Mouse (Mus musculus): ENCODE data around the gene Stk11. TPM values are rescaled to one million over a fixed set of nuclear protein-coding genes. Genes with fewer than 3 reads are reported as not detected.
"Not testable (repeated sequence)": the region's sequence is repeated elsewhere in the genome, so short reads cannot be mapped to it uniquely, and the experiment has no call there.

Stk11 gene
- polyA plus RNA-seq, 1 experiment from 2014 or later, result 16.6 TPM

DNA sequence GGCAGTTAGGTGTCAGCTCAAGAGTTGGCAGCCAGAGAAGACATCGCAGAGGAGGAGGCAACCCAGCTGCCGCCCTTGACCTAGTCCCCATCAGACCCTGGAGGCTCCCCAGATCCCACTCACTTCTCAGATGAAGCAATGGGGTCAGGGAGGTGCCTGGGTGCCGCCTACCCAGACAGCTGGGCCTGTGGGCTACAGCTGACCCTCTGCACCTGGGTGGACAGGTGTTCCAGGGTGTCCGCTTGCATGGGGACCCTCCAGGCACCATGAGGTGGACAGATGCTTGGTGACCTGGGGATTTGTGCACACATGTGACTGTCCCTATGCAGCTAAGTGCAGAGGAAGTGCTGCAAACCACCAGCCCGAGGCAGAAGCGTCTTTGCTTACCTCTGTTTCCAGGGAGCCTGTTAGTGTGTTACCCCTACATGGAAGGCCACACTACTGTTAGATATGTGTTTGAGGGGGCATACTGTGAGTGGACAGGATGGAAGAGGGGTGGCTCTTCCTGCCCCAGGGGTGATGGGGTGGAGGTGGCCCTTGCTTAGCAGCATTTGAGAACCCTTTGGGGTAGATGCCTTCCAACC, 47.2 kb downstream of the Stk11 start:
- no peaks in the 10 kb centered on the region for H3K9me3 ChIP-seq
- peaks cover 86% of the 10 kb centered on the region for H3K4me1 ChIP-seq
- peak overlapping the region; percentile 92 for H3K27ac ChIP-seq
- no peak overlapping the region for H3K4me2 ChIP-seq
- ATAC-seq (ENCODE audit: insufficient number of reproducible peaks, low FRiP score, low TSS enrichment, low read depth), result no peak
- no peak overlapping the region for H3K4me3 ChIP-seq
- no peak overlapping the region for H3K9ac ChIP-seq
- H3K36me3 ChIP-seq, result no peaks in the 10 kb centered on the region
- no peaks in the 10 kb centered on the region for H3K27me3 ChIP-seq
- WGBS, result 63% methylated on average over 6 of the region's 6 CpGs

DNA sequence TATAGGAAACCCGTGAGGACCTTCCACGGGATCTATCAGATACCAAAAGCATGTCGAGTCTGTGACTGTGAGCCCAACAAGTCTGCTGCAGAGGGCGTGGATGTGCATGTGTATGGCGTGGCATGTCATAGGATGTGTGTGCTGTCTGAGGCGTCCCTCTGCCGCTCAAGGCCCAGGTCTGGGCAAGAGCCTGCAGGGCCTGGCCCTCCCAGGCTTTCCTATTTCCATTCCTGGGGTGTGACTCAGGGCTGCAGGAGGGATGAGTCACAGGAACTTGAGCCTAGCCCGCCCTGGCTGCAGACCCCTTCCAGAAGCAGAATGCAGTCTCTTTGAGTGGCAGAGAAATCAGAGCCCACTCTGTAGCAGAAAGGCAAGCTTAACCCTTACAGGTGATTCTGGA, 48.1 kb downstream of the Stk11 start:
- Histone ChIP-seq H3K36me3 (no peaks in the 10 kb centered on the region), H3K4me1 (peaks cover 82% of the 10 kb centered on the region), H3K4me2 (no peak overlapping the region), H3K4me3 (no peak overlapping the region), H3K9ac (no peak overlapping the region), H3K9me3 (no peaks in the 10 kb centered on the region), H3K27ac (peak overlapping the region; percentile 92), H3K27me3 (no peaks in the 10 kb centered on the region)
- ATAC-seq (ENCODE audit: insufficient number of reproducible peaks, low FRiP score, low TSS enrichment, low read depth), result no peak
- 57% methylated on average over 8 of the region's 8 CpGs for whole genome bisulfite sequencing

DNA sequence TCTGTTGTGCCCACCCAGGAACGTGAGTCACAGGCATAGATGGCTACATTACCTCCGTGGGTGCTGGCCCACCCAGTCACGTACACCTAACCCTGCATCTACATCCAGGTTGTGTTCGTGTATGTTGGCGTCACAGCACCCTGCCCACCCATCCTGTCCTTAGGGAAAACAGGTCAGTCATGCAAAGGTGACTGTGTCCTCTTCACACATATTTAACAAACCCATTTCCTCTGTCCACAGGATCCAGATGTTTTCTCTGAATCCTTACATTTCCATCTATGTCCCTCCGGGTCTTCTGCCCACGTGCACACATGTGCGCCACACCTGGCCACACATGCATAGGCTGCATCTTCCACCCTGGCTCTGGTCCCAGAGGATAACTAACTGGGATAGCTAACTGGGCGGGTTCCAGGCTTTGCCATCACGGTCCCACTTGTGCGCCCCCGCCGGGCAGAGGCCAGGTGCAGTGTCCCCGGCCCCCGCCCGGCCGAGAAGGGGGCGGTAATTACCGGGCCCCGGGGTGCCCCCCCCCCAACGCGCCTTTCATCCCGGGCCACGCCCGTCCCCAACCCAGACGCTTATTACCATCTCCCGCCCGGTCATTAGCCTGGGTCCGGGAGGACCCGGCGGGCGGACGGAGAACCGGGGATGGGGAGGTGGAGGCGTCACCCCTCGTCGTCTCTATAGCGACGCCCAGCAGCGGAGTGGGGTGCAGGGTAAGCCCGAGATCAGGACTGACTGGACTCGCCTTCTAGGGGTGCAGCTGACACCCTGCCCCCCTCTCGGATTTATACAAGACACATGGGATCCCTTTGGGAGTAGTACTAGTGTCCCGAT, 48.8 kb downstream of the Stk11 start:
- ATAC-seq (ENCODE audit: insufficient number of reproducible peaks, low FRiP score, low TSS enrichment, low read depth), result no peak
- WGBS, result 6% methylated on average over 44 of the region's 44 CpGs
- H3K27me3 ChIP-seq, result no peaks in the 10 kb centered on the region

DNA sequence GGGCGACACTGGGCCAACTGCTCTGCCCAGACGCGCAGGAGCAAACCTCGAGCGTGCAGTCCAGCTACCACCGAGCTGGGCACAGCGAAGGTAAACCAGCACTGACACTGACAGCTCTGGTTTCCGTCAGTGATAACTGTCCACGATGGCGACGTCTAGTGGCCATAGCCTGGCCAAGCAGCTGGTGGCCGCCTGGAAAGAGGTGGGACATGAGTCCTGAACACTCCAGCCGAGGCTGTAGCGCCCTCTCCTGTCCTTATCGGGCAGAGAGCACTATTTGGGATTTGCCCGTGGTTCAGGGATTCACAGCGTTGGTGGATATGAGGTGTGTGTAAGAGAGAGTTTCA, 49.4 kb downstream of the Stk11 start:
- WGBS, result under 1% methylated on average over 17 of the region's 17 CpGs
- no peaks in the 10 kb centered on the region for H3K27me3 ChIP-seq
- H3K4me3 ChIP-seq, result peak overlapping the region; percentile 41
- H3K27ac ChIP-seq, result peak overlapping the region; percentile 92
- peak overlapping the region; percentile 27 for H3K9ac ChIP-seq
- peaks cover 4% of the 10 kb centered on the region for H3K36me3 ChIP-seq
- peaks cover 82% of the 10 kb centered on the region for H3K4me1 ChIP-seq
- no peaks in the 10 kb centered on the region for H3K9me3 ChIP-seq
- H3K4me2 ChIP-seq, result peak overlapping the region; percentile 94
- peak; percentile 11; the same call in 1 of the 2 replicates for ATAC-seq (ENCODE audit: insufficient number of reproducible peaks, low FRiP score, low TSS enrichment, low read depth)

More for the DNA sequence above, 48.8 kb downstream of the Stk11 start:
- Histone ChIP-seq H3K4me2 (peak overlapping the region; percentile 94), H3K27ac (peak overlapping the region; percentile 92), H3K4me1 (peaks cover 82% of the 10 kb centered on the region), H3K36me3 (no peaks in the 10 kb centered on the region), H3K9me3 (no peaks in the 10 kb centered on the region), H3K4me3 (peak overlapping the region; percentile 41), H3K9ac (peak overlapping the region; percentile 27)

DNA sequence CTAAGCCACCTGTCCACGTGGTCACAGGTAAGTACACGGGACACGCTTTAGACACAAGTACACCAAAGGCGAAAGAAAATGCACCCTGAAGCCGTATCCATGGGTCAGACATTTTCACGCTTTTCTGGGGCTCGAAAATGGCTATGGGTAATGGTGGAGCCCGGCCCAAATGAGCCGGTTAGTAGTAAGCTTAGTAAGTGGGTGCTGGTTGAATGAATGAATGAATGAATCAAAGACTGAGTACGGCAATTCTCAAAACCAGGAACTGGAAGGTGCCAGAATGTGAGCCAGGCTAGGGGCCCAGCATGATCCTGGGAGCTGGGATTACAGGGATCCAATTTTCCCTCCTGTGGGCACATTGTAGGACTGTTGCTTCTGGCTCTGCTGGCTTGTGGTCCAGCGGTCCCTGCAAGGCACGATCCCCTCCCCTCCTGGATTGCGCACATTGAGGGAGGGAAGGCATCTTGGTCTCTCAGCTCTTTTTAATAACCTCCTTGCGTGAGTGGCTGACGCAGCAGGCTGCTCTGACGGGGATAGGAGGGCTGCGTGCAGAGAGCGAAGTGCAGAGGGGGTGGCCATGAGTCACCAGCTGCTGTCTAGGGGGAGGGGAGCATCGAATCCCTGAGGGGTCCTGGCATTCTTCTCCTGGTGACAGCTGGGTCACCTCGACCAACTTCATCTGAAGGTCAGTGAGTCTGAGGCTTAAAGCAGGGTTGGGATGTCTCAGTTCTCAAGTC, 50.0 kb downstream of the Stk11 start, which contains the start of gene Cirbp:
Gene Cirbp, plus strand, starts transcription at position 594 of the 737 bp plus-strand sequence.
- ATAC-seq (ENCODE audit: insufficient number of reproducible peaks, low FRiP score, low TSS enrichment, low read depth), result no peak
- H3K27me3 ChIP-seq, result no peaks in the 10 kb centered on the region
- H3K4me1 ChIP-seq, result peaks cover 80% of the 10 kb centered on the region
- peak within 1 kb of the TSS; percentile 41 for H3K4me3 ChIP-seq
- peaks cover 10% of the 10 kb centered on the region for H3K36me3 ChIP-seq
- H3K4me2 ChIP-seq, result peak within 1 kb of the TSS; percentile 94
- no peaks in the 10 kb centered on the region for H3K9me3 ChIP-seq
- 9% methylated on average over 19 of the region's 20 CpGs for WGBS
- H3K27ac ChIP-seq, result peak within 1 kb of the TSS; percentile 92
- peak within 1 kb of the TSS; percentile 27 for H3K9ac ChIP-seq

DNA sequence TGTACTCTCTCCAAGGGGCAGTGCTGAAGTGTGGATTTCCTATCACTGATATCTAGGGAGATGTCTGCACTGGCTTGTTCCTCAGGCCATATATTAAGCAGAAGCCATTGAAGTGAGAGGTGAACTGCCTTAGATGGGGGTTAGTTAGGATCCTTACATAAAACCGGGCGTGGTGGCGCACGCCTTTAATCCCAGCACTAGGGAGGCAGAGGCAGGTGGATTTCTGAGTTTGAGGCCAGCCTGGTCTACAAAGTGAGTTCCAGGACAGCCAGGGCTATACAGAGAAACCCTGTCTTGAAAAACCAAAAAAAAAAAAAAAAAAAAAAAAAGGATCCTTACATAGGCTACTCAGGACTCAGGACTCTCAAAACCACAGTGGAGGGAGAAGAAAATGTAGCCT, 50.5 kb downstream of the Stk11 start:
- 0 out of 2 replicates have a peak overlapping the region, but pooled peaks have one; percentile 0 for H3K4me3 ChIP-seq
- H3K4me1 ChIP-seq, result peaks cover 74% of the 10 kb centered on the region
- not testable (repeated sequence) for H3K9me3 ChIP-seq; H3K9ac ChIP-seq; H3K4me2 ChIP-seq; ATAC-seq (ENCODE audit: insufficient number of reproducible peaks, low FRiP score, low TSS enrichment, low read depth); H3K27me3 ChIP-seq
- H3K36me3 ChIP-seq, result peaks cover 15% of the 10 kb centered on the region
- H3K27ac ChIP-seq, result peak overlapping the region; percentile 54; the same call in 1 of the 2 replicates
- 80% methylated on average over 4 of the region's 4 CpGs for WGBS

DNA sequence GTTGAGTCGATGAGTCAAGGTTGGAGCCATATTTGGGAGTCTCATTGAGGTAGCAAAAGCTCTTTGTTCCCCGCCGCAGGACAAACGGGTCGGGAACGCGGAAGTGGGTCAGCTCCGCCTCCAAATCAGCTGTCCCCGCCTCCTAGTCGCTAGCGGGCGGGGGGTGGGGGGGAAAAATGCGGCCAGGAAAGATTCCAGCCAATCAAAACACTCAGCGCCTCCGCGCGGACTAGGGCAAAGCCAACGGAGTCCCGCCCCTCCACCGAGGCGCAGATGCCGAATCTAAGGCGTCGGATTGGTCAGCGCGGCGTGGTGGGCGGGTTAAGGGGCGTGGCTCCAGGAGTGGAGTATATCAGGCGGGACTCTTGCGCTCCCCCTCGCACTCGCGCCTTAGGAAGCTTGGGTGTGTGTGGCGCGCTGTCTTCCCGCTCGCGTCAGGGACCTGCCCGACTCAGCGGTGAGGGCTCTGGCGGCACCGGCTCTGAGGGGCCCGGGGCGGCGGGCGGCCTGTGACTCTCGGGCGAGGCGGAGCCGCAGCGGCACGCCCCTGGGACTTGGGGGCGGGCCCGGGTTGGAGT, 51.9 kb downstream of the Stk11 start:
- H3K9me3 ChIP-seq, result no peaks in the 10 kb centered on the region
- H3K4me1 ChIP-seq, result peaks cover 72% of the 10 kb centered on the region
- H3K36me3 ChIP-seq, result peaks cover 28% of the 10 kb centered on the region
- H3K4me2 ChIP-seq, result peak overlapping the region; percentile 56
- H3K27me3 ChIP-seq, result no peaks in the 10 kb centered on the region
- ATAC-seq (ENCODE audit: insufficient number of reproducible peaks, low FRiP score, low TSS enrichment, low read depth), result peak; percentile 92
- peak overlapping the region; percentile 96 for H3K9ac ChIP-seq
- H3K4me3 ChIP-seq, result peak overlapping the region; percentile 87
- WGBS, result under 1% methylated on average over 54 of the region's 55 CpGs
- peak overlapping the region; percentile 100 for H3K27ac ChIP-seq

DNA sequence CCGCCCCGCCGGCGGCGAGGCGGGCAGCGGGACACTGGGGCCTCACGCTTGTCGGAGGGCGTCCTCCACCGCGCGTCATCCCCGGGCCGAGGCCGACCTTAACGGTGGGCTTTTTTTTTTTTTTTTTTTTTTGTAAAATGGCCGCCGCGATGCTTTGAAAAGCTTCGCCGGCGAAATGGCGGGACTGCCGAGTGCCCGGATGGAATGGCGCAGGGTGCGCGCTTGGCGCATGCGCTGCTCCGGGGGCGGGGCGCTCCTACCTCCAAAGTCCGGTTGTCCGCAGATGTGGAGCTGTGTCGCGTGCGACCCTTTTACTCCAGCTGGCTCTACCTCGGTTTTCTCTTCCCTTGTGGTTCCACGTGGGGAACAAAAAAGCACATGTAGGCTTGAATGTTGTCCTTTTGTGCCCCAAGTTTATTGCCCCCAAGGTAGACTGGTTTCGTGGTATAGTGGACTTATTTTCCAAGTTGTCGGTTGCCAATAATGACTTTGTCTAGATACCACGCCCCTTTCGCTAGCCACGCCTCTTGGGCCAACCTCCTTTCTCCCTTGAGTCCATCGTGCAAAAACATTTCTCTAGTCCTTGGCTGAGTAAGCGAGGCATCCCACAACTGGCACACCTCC, 52.5 kb downstream of the Stk11 start:
- peak overlapping the region; percentile 100 for H3K27ac ChIP-seq
- H3K4me1 ChIP-seq, result peaks cover 67% of the 10 kb centered on the region
- under 1% methylated on average over 48 of the region's 48 CpGs for WGBS
- H3K36me3 ChIP-seq, result peaks cover 28% of the 10 kb centered on the region
- H3K27me3 ChIP-seq, result no peaks in the 10 kb centered on the region
- H3K4me2 ChIP-seq, result peak overlapping the region; percentile 56
- H3K9me3 ChIP-seq, result no peaks in the 10 kb centered on the region
- peak; percentile 42 for ATAC-seq (ENCODE audit: insufficient number of reproducible peaks, low FRiP score, low TSS enrichment, low read depth)
- peak overlapping the region; percentile 87 for H3K4me3 ChIP-seq
- peak overlapping the region; percentile 96 for H3K9ac ChIP-seq

DNA sequence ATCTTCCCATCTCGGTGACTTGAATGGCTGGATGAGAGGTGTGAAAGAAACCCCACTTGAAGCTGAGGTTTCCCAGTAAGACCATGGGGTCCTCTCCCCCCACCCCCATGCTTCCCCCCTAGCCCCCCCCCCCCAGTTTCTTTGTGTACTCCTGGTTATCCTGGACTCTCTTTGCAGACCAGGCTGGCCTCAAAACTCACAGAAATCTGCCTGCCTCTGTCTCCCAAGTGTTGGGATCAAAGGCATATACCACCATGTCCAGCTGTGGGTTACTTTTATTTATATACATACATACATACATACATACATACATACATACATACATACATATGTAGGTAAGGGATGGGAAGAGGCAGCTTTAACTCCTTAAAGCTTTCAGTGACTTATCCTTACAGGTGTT, 53.5 kb downstream of the Stk11 start:
- Histone ChIP-seq H3K36me3 (peaks cover 28% of the 10 kb centered on the region), H3K27me3 (no peaks in the 10 kb centered on the region), H3K4me1 (peaks cover 64% of the 10 kb centered on the region), H3K9me3 (no peaks in the 10 kb centered on the region), H3K4me3 (peak overlapping the region; percentile 87), H3K9ac (peak overlapping the region; percentile 96; the same call in 1 of the 2 replicates), H3K27ac (peak overlapping the region; percentile 100), H3K4me2 (peak overlapping the region; percentile 56)
- WGBS, result 55% methylated on average over 1 of the region's 1 CpGs
- ATAC-seq (ENCODE audit: insufficient number of reproducible peaks, low FRiP score, low TSS enrichment, low read depth), result no peak

DNA sequence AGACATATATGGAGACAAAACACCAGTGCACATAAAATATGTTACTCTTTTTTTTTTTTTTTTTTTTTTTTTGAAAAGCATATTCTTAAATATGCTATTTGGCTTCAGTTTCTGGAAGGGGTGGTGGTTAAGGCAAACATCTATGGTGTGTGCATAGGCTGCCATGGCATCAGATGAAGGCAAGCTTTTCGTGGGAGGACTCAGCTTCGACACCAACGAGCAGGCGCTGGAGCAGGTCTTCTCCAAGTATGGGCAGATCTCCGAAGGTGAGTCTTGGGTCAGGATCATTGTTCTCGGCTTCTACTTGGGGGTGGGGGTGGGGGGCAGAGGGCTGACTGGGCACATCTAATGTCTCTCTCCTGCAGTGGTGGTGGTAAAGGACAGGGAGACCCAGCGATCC, 54.0 kb downstream of the Stk11 start:
- H3K36me3 ChIP-seq, result peaks cover 28% of the 10 kb centered on the region
- no peaks in the 10 kb centered on the region for H3K27me3 ChIP-seq
- no peak overlapping the region for H3K4me2 ChIP-seq
- WGBS, result 91% methylated on average over 7 of the region's 7 CpGs
- H3K9ac ChIP-seq, result no peak overlapping the region
- no peaks in the 10 kb centered on the region for H3K9me3 ChIP-seq
- H3K4me1 ChIP-seq, result peaks cover 58% of the 10 kb centered on the region
- no peak overlapping the region for H3K4me3 ChIP-seq
- ATAC-seq (ENCODE audit: insufficient number of reproducible peaks, low FRiP score, low TSS enrichment, low read depth), result no peak
- H3K27ac ChIP-seq, result no peak overlapping the region

DNA sequence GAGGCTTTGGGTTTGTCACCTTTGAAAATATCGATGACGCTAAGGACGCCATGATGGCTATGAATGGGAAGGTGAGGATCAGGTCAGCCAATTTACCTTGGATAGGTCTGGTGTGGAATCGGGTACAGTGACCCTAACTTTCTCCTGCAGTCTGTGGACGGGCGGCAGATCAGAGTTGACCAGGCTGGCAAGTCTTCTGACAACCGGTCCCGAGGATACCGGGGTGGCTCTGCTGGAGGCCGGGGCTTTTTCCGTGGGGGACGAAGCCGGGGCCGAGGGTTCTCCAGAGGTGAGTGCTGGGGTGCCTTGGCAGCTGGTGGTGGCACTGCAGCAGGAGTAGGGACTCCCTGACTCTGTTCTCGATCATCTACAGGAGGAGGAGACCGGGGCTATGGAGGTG, 54.4 kb downstream of the Stk11 start:
- Histone ChIP-seq H3K9ac (no peak overlapping the region), H3K27me3 (no peaks in the 10 kb centered on the region), H3K4me1 (peaks cover 55% of the 10 kb centered on the region), H3K4me2 (no peak overlapping the region), H3K9me3 (no peaks in the 10 kb centered on the region), H3K36me3 (peaks cover 28% of the 10 kb centered on the region), H3K4me3 (no peak overlapping the region), H3K27ac (0 out of 2 replicates have a peak overlapping the region, but pooled peaks have one; percentile 47)
- 91% methylated on average over 16 of the region's 16 CpGs for WGBS
- no peak for ATAC-seq (ENCODE audit: insufficient number of reproducible peaks, low FRiP score, low TSS enrichment, low read depth)
